Mouse (Mus musculus) retina, postnatal 7 days (tissue): Measurements from ENCODE around the gene Krt90.

Source experiments
- DNase-seq: peaks from one replicate; pipeline ENCODE4 v3.0.0-alpha.2; 2012; ENCODE audit warnings: low read depth, low spot score

Gene Krt90

DNA sequence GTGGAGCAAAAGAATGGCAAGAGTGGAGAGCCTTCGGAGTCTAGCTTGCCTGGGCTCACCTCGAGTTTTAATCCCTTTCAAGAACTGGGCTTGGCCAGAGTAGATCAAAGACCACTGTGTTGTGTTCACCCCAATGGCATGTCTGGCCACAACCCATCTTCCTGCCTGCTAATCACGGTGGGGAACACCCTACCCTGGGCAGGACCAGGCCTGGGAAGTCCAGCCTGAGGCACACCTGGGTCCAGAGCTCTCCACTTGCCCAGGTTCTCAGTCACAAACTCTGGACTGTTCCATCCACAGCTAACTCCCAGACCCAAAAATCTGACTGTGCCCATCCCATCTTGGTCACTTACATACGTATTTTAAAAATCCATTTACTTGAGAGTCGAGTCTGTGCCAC is at the start of gene Krt90:
TSS of gene Krt90 (minus strand) at position 101 of the 400 bp plus-strand sequence.
- DNase-seq, result no peak

- no peak for DNase-seq
These were observed 36.4 kb upstream of the Krt90 start for GRCm38 (mm10) chr15:101599123-101599522.

DNA sequence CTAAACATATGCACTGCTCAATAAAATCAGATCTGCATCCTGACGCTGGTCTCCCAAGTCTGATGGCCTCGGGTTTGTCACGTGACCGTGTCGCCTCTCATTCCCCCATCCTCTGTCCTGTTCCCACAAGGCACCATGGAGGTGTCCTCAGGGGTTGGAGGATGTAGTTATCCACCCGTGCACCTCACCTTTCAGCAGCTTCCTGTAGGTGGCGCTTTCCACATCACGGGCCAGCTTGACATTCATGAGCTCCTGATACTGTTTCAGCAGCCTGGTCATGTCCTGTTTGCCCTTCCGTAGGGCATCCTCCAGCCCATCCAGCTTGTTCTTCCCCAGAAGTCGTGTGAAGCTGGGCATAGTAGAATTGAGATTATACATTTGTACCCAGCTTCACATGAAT is 25.5 kb upstream of the Krt90 start:
- DNase-seq, result no peak

DNA sequence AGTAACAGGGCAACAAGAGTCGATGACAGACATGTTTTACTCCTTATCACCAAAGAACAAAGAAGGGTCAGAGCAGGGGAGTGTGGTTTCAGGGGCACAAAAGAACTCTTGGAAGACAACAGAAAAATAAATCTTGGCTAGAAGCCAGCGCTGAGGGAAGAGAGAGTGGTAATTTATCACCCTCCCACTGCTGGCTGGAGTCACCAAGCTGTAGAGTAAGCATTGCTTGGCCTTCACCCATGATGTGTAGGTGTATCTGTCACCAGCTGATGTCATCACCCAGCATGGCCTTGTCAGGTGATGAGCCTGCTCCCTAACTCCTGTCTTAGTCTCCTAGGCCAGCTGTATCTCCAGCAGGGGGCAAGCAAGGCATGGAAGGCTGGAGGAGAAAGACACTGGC is 21.7 kb upstream of the Krt90 start:
- no peak for DNase-seq

DNA sequence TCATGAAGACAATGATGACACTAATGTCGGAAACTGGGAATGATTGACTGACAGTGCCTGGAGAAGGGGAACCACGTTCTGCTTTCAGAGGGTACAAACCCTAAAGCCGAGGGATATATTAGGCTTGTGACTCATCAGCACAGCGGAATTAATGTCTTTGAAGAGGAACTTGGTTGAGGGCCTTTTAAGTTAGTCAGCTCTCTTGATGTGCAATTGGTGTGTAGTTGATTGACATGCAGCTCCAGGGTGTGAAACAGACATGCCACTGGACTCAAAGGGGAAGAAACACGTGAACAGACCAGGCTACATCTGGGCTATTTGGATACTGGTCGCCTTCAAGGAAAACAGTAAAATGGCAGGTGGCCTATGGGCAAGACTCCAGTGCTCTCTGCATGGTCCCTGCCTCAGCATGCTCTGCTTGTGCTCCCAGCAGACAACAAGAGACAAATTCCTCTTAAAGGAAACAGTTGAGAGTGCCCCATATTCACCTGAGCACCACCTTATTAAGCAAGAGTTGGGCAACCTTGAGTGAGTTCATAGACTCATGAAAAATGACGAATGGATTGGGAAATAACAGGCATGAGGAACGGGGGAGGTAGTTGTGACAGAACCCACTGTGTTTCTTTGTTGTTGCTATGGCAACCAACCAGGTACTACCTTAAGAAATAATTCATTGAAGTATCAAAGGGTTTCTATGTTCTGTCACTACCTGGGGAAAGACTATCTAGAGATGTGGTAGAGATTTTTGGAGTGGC is 20.6 kb upstream of the Krt90 start:
- no peak for DNase-seq

DNA sequence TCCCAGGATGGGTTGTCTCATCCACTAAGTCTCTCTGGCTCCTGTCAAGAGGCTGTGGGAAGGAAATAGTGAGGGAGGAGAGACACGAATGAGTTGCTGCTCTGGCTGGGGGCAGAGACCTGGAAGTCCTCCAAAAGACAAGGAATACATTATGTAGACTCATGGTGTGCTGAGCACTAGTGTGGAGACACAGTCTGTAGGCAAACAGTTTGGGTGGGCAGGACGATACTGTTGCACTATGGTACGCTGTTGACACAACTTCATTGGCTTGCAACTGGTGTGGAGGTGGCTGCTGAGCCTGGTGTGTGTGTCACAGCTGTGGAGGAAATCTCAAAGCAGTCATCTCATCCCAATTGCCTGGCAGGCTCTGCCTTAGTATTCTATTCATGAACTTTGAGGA is 19.0 kb upstream of the Krt90 start:
- no peak for DNase-seq

DNA sequence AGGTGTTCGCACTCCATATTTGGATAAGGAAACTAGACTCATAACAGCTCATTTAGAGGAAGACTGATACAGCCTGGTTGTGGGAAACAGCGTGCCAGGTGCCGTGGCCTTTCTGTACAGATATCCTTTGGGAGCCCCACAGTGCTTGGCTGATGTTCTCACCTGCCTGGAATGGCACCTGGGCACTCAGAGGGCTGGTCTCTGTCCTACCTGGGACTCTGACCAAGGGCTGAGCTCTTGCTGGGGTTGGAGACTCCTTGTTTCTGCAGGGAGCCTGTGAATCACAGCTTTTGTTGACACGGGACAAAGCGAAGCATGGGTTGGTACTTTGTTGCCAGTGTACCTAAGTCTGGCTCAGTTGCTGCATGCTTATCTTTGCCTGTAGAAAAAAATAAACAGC is 12.8 kb upstream of the Krt90 start:
- no peak for DNase-seq

DNA sequence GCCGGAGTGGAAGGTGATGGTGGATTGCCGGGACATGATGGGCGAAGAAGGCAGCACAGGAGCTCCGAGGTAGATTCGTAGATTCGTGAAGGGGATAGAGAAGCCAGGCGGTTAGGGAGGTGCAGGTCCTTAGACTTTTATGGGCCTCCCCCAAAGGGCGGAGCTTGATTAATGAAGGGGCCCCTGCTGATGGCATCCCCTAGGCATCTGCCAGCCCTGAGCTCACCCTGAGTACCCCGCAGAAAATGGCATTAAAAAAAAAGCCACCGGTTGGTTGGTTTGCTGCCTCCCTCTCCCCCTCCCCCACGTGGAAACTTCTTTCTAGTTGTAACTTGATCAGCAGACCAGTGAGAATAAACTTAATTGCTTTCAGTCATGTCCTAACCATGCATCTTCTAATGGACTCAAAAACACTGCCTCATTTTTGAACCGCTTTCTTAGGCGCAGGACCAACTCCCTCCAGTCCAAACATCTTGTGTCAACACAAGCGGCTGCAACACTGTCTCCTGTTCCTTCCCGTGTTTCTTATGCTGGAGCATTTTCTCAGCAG is 11.1 kb upstream of the Krt90 start, which contains the start of gene Krt75:
TSS of gene Krt75 (minus strand) at position 109 of the 550 bp plus-strand sequence.
- DNase-seq, result no peak

DNA sequence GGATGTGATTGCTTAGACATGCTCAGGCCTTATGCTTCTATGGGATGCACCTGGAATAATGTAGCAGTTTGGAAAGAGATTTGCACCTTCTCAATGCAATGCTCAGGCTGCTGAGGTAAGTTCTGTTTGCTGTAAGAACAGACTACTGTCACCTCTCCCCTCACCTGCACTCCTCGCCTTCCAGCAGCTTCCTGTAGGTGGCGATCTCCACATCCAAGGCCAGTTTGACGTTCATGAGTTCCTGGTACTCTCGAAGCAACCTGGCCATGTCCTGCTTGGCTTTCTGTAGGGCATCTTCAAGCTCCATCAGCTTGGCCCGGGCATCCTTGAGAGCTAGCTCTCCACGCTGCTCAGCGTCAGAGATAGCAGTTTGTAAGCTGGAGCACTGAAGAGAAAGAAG is 5.0 kb upstream of the Krt90 start:
- no peak for DNase-seq

DNA sequence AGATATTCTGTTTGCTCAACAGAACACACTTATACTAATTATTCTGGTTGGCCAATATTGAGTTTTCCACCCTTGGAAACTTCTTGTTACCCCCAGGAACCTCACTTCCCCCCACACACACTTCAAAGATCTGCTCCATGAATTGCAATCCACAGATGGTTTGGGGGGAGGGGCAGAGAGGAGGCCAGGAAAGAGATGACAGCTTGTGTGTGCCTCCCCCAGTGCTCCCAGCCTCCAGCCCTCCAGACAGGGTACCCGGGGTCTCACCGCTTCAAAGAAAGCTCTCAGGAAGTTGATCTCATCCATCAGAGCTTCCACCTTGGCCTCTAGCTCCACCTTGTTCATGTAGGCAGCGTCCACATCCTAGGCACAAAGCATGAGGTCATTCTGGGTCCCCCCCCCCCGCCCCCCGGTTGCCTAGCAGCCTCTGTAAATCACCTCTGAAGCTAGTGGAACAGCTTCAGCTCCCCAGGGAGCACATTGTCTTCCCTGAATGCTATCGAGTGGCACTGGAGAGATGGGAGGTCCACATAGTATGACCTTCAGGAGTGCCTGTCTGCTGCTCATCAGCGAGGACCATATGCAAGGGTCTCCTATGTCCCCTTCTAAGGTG is 4.6 kb downstream of the Krt90 start:
- no peak for DNase-seq

GRCm38 (mm10) chr15:101553169-101553568 is 9.6 kb downstream of the Krt90 start:
- no peak for DNase-seq

DNA sequence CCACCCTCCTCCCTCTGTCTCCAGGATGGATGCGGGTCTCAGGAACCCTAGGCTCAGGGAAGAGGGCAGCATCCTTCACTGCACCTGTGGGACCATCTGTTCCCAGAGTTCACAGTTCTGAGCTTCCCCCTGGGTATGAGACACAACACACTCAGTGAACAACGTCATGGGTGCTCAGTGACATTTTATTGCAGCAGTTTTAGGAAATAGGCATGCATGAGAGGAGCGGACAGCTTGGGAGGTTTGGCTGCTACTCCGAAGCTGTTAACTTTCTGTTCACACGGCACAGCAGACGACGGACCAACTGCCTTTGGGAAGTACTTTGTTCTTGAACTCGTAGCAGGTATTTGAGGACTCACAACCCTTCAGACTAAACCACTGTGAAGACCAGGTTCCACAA is 10.6 kb downstream of the Krt90 start:
- no peak for DNase-seq

DNA sequence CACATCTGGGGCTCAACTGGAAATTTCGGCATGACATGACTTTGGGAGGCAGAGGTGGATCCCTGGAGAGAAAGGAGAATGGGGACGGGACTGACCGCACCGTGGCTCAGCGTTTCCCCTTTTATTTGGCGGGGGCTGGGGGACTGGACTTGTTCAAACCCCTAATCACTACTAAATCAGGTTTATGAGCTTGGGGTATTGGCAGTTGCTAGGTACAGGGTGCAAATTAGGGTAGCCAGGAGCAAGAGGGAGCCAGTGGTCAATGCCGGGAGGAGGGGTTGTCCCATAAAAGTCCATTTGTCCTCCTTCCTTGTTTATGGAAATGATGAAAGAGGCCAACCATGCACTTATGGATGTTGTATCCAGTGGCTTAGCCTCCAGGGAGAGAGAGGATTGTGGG is 12.2 kb downstream of the Krt90 start, which contains the start of gene Krt82:
TSS of gene Krt82 (minus strand) at position 101 of the 400 bp plus-strand sequence.
- no peak for DNase-seq

DNA sequence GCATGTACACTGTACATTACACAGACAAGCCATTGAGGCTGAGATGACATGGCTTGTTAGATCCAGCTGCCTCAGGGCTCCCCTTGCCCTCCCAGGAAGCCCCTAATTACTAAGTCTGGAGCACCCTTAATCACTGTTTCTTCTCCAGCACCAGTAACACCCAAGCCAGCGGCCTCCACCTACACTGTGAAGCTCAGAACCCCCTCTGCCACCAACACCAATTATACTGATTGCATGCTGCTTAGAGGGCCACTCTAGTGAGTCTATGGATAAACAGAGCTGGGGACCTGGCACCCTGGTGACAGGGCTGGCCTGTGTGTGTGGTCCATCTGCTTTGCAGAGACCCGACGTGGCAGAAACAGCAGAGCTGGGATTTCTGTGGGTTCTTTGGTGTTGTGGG is 18.3 kb downstream of the Krt90 start:
- no peak for DNase-seq

DNA sequence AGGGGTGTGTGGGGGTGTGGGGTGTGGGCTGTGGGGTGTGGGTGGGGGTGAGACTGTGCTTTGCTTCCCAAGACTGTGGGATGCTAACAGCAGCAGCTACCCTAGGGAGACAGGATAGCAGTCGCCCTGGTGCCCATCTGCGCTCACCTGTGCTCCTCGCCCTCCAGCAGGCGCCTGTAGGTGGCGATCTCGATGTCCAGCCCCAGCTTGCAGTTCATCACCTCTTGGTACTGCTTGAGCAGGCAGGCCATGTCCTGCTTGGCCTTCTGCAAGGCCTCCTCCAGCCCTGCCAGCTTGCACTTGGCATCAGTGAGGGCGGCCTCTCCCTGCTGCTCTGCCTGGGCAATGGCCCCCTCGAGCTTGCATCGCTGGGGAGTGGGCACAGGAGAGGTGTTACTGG is 20.2 kb downstream of the Krt90 start:
- no peak for DNase-seq

DNA sequence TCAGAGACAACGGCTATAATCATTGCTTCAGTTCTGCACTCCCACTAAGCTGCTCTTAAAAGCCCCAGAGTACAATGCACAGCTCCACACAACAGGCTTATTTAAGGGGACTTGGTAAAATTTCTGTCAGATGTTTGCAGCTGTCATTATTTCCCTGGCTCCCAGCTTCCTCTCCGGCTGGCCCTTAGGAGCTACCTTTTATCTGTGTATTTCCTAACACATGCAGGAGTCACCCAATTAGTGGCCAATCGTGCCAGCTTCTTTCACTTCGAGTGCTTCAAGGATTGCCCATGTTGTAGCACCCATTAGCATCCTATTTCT is 24.2 kb downstream of the Krt90 start:
- no peak for DNase-seq

- DNase-seq, result no peak
These were observed 24.7 kb downstream of the Krt90 start for GRCm38 (mm10) chr15:101537864-101538579.

GRCm38 (mm10) chr15:101536054-101536850 is 26.5 kb downstream of the Krt90 start:
- no peak for DNase-seq

DNA sequence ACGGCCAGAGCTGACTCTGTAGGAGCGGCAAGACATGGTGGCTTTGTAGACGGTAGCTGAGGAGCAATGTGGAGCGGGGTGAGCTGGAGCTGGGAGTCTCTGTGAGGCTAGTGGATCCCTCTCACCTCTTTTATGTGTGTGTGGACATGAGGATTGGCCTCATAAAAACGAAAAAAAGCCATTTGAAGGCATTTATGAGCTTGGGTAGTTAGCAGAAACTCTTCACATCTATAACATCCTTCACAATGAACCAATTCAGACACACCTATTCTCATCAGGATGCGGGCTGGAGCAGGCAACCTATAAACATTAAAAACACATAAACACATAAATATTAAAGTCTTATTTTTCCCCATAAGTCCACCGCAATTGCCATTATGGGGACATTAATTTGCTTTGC is 30.0 kb downstream of the Krt90 start, which contains the start of gene Krt84:
TSS of gene Krt84 (minus strand) at position 101 of the 400 bp plus-strand sequence.
- DNase-seq, result no peak

DNA sequence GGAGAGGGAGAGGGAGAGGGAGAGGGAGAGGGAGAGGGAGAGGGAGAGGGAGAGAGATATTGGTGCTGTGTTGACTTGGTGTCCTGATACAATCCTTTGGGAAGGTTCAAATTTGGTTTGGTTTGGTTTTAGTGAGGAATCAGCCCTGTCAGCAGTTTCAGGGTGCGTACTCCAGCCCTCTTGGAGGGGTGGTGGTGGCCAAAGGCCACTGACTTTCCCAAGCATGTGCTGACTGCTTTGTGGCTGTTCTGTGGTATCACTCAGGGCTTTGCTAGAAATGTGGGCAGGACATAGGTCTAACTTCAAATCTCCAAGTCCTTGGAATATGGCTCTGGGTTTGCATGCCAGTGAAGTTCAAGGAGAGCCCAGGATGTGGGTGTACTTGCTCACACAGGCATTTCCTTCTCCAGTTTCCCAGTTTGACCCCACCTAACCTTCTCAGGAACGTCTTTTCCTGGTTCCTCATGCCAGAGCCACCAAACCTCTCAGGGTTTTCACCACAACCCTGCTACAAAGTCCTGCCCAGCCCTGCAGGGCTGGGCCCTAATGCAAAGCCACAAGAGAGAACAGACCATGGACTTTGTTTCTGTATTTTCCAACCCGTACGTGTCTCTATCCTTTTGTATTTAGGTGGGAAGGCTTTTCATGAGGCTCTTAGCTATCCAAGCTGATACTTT is 40.1 kb downstream of the Krt90 start:
- DNase-seq, result no peak

DNA sequence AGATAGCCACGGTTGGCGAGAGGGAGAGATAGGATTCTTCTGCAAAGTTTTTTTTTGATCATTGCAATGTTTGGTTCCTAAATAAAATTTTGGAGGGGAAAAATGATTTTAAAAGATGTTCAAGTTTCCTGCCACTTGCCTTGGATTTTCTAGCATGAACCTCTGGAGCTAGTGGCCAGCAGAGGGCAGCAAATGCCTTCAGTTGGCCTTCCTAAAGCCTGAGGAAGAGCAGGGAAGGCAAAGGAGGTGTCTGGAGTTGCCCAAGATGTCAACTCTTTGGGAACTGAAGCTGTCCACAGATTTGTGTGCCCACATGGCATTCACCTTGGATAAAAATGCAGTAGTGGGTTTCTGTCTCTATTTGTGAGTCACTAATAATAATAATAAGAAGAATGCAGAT is 43.0 kb downstream of the Krt90 start:
- peak; percentile 71 for DNase-seq
